Mouse (Mus musculus) heart, adult 2 months (tissue): ENCODE data around the gene Slc38a4.

ENCODE experiments used
- CTCF ChIP-seq: fragments of 200-600 bp; IDR thresholded peaks from 2 replicates; pipeline ENCODE4 v1.8.1; 2022; ENCODE audit warnings: antibody characterized with exemption, mild to moderate bottlenecking, moderate library complexity
- EP300 ChIP-seq: fragments of 200-500 bp; IDR thresholded peaks from 2 replicates; pipeline ENCODE4 v1.6.1; 2011; ENCODE audit warnings: low read depth, low read length, control low read depth; ENCODE audit not compliant: insufficient read depth

DNA sequence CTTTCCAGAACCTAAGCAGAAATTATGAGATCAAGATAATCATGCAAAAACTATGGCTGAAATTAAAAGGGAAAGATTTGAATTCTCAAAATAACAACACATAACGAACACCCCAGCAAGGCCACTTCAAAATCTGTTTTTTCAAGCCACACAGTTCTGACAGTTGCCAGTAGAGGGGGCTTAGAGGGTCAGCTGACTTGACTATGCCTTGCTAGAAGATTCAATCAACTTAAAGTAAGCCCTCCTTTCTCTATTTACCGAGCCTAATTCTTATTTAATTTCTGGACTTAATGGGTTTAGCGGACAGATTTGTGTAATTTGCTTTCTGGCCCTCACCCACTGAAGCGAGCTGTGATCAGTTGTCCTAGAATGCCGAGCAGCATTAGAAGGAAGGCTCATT, 104.0 kb downstream of the Slc38a4 start:
- TF ChIP-seq EP300 (no peak), CTCF (peak; percentile 29)
